Mouse (Mus musculus) E14TG2a.4 (cell line): ENCODE measurements at regions not wholly inside any gene's neighbourhood (a gene's known extent, or its start where the extent isn't known, plus 50 kb on each side); places are given as distances from the start of the nearest gene placed in this dataset.

Experiments used
- H3K27me3 ChIP-seq: 2 replicates; pipeline ENCODE4 v1.6.1; 2014; ENCODE audit warnings: low read length, control low read depth; ENCODE audit not compliant: insufficient read depth
- H3K36me3 ChIP-seq: 2 replicates; pipeline ENCODE4 v1.6.1; 2014; ENCODE audit warnings: low read length, control low read depth; ENCODE audit not compliant: insufficient read depth
- H3K4me1 ChIP-seq: replicated peaks from 2 replicates; pipeline ENCODE4 v1.6.1; 2014; ENCODE audit warnings: low read depth, low read length, control low read depth
- H3K4me3 ChIP-seq: replicated peaks from 2 replicates; pipeline ENCODE4 v1.5.1; 2014; ENCODE audit warnings: mild to moderate bottlenecking, low read length
- H3K9me3 ChIP-seq: 2 replicates; pipeline ENCODE4 v1.6.1; 2014; ENCODE audit warnings: low read length, control low read depth
- CTCF ChIP-seq: conservative IDR thresholded peaks from 2 replicates; pipeline ENCODE4 v1.5.1; 2014; ENCODE audit warnings: low read length
- NANOG ChIP-seq: IDR thresholded peaks from 2 replicates; pipeline ENCODE4 v1.6.1; 2014; ENCODE audit warnings: borderline replicate concordance, low read length, mixed read lengths
- POU5F1 ChIP-seq: IDR thresholded peaks from 2 replicates; pipeline ENCODE4 v1.6.1; 2014; ENCODE audit warnings: low read length, borderline replicate concordance

DNA sequence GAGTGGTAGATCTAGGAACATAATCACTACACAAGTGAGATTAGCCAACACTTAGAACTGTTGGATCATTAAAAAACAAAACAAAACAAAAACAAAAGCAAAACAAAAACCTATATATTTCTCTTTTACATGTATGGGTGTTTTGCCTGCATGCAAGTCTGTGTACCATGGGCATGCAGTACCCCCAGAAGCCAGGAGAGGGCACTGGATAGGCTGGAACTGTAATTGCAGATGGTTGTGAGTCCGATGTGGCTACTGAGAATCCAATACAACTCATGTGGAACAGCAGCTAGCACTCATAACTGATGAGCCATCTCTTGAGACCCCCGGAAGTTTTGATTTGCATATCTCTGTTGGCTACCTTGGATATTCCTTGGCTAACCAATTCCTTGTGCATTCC, 148.6 kb upstream of the Slc38a2 start:
- 0 out of 2 replicates have a peak, but pooled peaks cover under 1% of the 10 kb centered on the region for H3K4me1 ChIP-seq
- no peaks in the 10 kb centered on the region for H3K36me3 ChIP-seq
- TF ChIP-seq POU5F1 (no peak), CTCF (peak; percentile 94)
- no peaks in the 10 kb centered on the region for H3K9me3 ChIP-seq
- no peak overlapping the region for H3K4me3 ChIP-seq
- H3K27me3 ChIP-seq, result no peaks in the 10 kb centered on the region; the same call in 1 of the 2 replicates

GRCm38 (mm10) chr15:96845221-96845620, 145.7 kb upstream of the Slc38a2 start:
- H3K4me3 ChIP-seq, result no peak overlapping the region
- no peaks in the 10 kb centered on the region for H3K27me3 ChIP-seq
- peaks cover 9% of the 10 kb centered on the region for H3K4me1 ChIP-seq
- H3K9me3 ChIP-seq, result no peaks in the 10 kb centered on the region
- no peak for TF ChIP-seq POU5F1
- TF ChIP-seq CTCF, result no peak
- no peak for TF ChIP-seq NANOG
- no peaks in the 10 kb centered on the region for H3K36me3 ChIP-seq

GRCm38 (mm10) chr15:96844290-96844689, 144.8 kb upstream of the Slc38a2 start:
- Histone ChIP-seq H3K36me3 (no peaks in the 10 kb centered on the region), H3K4me3 (no peak overlapping the region)

GRCm38 (mm10) chr15:96843589-96843988, 144.1 kb upstream of the Slc38a2 start:
- no peak overlapping the region for H3K4me3 ChIP-seq
- H3K36me3 ChIP-seq, result no peaks in the 10 kb centered on the region
- H3K4me1 ChIP-seq, result peaks cover 9% of the 10 kb centered on the region
- H3K9me3 ChIP-seq, result no peaks in the 10 kb centered on the region
- TF ChIP-seq CTCF (no peak), POU5F1 (no peak), NANOG (no peak)
- no peaks in the 10 kb centered on the region for H3K27me3 ChIP-seq

More at GRCm38 (mm10) chr15:96844290-96844689, 144.8 kb upstream of the Slc38a2 start:
- Histone ChIP-seq H3K4me1 (peaks cover 9% of the 10 kb centered on the region), H3K9me3 (no peaks in the 10 kb centered on the region), H3K27me3 (no peaks in the 10 kb centered on the region)
- TF ChIP-seq CTCF (no peak), POU5F1 (no peak), NANOG (no peak)

DNA sequence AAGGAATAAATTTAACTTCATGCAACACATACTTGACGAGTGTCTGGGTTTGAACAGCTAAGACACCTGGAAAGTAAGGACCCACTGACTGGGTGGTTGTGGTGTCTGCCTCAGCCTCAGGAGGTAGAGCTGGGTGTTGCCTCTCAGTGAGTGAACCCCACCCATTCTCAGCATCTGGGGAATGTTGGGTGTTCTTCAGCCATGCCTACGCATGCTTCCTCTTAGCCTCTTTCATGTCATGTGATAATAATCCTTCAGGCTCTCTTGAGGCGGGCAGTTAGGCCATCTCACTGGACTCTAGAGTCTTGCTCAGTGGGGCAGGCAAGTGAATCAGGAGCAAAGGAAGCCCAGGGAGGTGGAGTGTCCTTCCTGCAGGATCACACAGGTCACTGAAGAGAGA, 143.4 kb upstream of the Slc38a2 start:
- H3K4me1 ChIP-seq, result peaks cover 9% of the 10 kb centered on the region
- no peak overlapping the region for H3K4me3 ChIP-seq
- no peaks in the 10 kb centered on the region for H3K9me3 ChIP-seq
- no peak for TF ChIP-seq NANOG
- TF ChIP-seq POU5F1, result no peak
- no peak for TF ChIP-seq CTCF
- no peaks in the 10 kb centered on the region for H3K36me3 ChIP-seq
- H3K27me3 ChIP-seq, result no peaks in the 10 kb centered on the region

DNA sequence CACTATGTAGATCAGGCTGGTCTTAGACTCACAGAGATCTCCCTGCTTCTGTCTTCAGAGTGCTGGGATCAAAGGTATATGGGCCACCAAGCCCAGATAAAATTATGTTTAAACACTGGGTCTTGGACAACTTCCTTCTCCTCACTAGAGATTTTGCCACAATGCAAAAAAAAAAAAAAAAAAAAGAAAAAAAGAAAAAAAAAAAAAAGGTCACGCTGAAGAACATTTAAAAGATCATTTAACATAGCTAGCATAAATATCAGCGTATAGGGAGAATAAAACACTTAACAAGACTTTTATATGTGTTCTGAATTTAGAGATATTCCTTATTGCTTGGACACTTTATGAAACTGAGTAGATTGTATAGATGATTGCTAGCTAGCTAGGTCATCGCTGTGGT, 137.1 kb upstream of the Slc38a2 start:
- TF ChIP-seq POU5F1 (no peak), CTCF (no peak)
- no peaks in the 10 kb centered on the region for H3K36me3 ChIP-seq
- peaks cover 7% of the 10 kb centered on the region for H3K4me1 ChIP-seq
- no peak overlapping the region for H3K4me3 ChIP-seq
- no peaks in the 10 kb centered on the region for H3K27me3 ChIP-seq
- H3K9me3 ChIP-seq, result no peaks in the 10 kb centered on the region

- no peaks in the 10 kb centered on the region for H3K9me3 ChIP-seq
These were observed 135.3 kb upstream of the Slc38a2 start for GRCm38 (mm10) chr15:96834862-96835261.

GRCm38 (mm10) chr15:96834162-96834843, 134.8 kb upstream of the Slc38a2 start:
- no peak overlapping the region for H3K4me3 ChIP-seq
- H3K9me3 ChIP-seq, result no peaks in the 10 kb centered on the region
- no peak for TF ChIP-seq NANOG
- no peak for TF ChIP-seq POU5F1
- TF ChIP-seq CTCF, result no peak
- H3K36me3 ChIP-seq, result no peaks in the 10 kb centered on the region
- H3K27me3 ChIP-seq, result 0 out of 2 replicates have a peak, but pooled peaks cover 3% of the 10 kb centered on the region
- peaks cover 7% of the 10 kb centered on the region for H3K4me1 ChIP-seq

More at GRCm38 (mm10) chr15:96834862-96835261, 135.3 kb upstream of the Slc38a2 start:
- no peak for TF ChIP-seq POU5F1
- no peak for TF ChIP-seq NANOG
- no peak for TF ChIP-seq CTCF
- H3K27me3 ChIP-seq, result no peaks in the 10 kb centered on the region
- no peaks in the 10 kb centered on the region for H3K36me3 ChIP-seq
- peaks cover 7% of the 10 kb centered on the region for H3K4me1 ChIP-seq
- H3K4me3 ChIP-seq, result no peak overlapping the region

DNA sequence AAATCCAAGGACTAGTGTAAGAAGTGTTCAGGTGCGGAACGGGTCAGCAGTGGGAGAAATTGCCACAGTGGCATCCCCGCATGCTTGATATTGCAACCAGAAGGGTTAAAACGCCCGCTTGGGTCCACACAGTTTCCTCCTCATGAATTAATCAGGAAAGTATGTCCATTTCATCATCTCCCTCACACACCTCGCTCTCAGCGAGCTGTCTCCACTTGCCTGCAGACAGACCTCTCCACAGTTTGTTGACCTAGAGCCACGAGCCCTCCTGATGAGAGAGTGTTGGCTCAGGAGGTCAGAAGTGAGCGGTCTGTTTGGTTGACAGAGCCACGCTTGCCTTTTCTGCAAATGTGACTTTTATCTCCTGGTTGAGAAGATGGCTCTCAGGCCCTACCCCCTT, 132.9 kb upstream of the Slc38a2 start:
- Histone ChIP-seq H3K4me1 (peaks cover 7% of the 10 kb centered on the region), H3K4me3 (0 out of 2 replicates have a peak overlapping the region, but pooled peaks have one; percentile 27), H3K9me3 (no peaks in the 10 kb centered on the region), H3K27me3 (0 out of 2 replicates have a peak, but pooled peaks cover 6% of the 10 kb centered on the region), H3K36me3 (no peaks in the 10 kb centered on the region)
- no peak for TF ChIP-seq POU5F1
- TF ChIP-seq CTCF, result no peak
- no peak for TF ChIP-seq NANOG
